Mouse (Mus musculus) lung, adult 2 months (tissue): ENCODE measurements at regions not wholly inside any gene's neighbourhood (a gene's known extent, or its start where the extent isn't known, plus 50 kb on each side); places are given as distances from the start of the nearest gene placed in this dataset.

Experiments
- CTCF ChIP-seq: fragments of 200-500 bp; IDR thresholded peaks from 2 replicates; pipeline ENCODE4 v1.5.1; 2011; ENCODE audit warnings: mild to moderate bottlenecking, low read length, control low read depth; ENCODE audit not compliant: insufficient read depth
- POLR2A ChIP-seq: fragments of 200-500 bp; IDR thresholded peaks from 2 replicates; pipeline ENCODE4 v1.6.1; 2011; ENCODE audit warnings: low read depth, mild to moderate bottlenecking, control low read depth, low read length, borderline replicate concordance; ENCODE audit errors: extremely low read depth

- TF ChIP-seq CTCF = no peak
- no peak for TF ChIP-seq POLR2A
Measured at GRCm38 (mm10) chr17:48733801-48734200, 198.4 kb upstream of the Lrfn2 start.
